Mouse (Mus musculus) urinary bladder, adult 2 months (tissue): ENCODE results near the gene Rgs14. TPM values are rescaled to one million over a fixed set of nuclear protein-coding genes. Genes with fewer than 3 reads are reported as not detected.
A peak's percentile ranks its signal among the peaks of the same experiment; 100 is the strongest.

Source experiments
- DNase-seq: peaks from one replicate; pipeline ENCODE4 v3.0.0; 2022; ENCODE audit warnings: low spot score
- polyA plus RNA-seq: library from polyadenylated mRNA; depleted of rRNA; stranded (reverse); fragments of >200 nt; gene quantifications from 2 replicates; pipeline ENCODE4 v1.2.3, GENCODE M21; 2012

Gene Rgs14
- polyA plus RNA-seq, 1 experiment: 2.7 TPM

- DNase-seq: peak; percentile 60
Observed at GRCm38 (mm10) chr13:55404853-55405782, 35.6 kb downstream of the Rgs14 start.

DNA sequence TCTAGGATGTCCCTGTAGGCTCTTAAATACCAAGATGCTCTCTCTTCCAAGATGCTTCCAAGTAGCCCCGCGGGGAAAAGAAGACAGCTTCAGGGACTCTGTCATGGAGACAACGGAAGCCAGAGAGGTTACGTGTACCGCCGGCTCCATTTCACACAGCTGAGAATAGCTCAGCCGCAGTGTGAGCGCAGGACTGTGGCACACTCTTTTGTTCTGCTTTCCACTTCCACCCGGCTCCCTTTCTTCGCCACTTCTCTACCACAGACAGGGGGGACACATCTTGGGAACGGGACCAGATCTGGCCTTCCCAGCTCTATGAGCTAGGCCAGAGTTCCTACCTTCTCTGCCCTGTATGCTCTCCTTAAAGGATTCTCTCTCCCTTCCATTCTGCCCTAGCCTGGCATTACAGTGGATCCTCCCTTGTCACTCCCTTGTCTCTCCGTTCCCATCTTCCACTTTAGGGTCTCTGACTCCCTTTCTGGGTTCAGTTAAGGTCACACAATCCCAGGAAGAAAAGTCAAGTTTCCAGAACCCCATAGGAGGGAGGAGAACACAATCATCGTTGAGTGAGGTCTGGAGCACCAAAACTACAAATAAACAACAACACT lies 36.4 kb downstream of the Rgs14 start:
- no peak for DNase-seq

DNA sequence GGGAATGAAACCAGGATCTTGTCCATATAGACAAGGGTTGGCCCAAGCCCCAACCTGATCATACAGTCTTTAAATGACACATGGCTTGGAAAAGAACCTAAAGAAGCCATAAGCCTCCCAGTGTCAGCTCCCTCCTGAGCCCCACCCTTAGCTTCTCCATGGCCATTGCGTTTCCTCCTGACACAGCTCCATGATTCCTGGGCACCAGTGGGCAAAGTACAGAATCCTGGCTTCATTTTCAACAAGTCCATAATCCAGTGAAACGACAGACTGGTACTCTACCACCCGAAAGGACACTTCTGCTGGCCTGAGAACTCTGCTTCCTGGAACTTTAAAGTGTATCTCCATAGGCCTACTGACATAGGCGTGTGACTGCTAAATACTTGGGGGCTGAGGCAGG lies 37.8 kb downstream of the Rgs14 start:
- DNase-seq: no peak

DNA sequence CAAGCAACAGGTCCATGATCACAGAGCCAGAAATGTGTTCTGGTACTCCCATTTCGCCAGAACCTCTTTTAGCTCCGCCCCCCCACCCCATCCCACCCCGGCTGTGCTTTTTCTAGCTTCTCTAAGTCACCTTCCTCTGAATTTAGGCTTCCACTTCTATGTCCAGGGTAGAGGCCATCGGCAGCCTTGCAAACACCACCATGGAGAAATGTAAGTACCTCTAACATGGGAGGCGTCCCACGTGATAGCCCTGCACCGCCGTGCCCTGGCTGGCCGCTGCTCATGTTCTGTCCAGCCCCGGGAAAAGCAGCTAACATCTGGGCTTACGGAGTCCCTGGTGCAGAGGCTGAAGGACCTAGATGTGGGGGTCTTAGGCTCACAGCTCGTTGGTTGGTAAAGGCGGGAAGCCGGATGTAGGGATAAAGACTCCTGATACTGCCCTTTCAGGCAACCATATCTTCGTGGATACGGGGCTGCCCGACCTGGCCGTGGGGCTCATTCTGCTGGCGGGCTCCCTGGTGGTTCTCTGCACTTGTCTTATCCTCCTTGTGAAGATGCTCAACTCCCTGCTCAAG lies 39.1 kb downstream of the Rgs14 start:
- DNase-seq: no peak

DNA sequence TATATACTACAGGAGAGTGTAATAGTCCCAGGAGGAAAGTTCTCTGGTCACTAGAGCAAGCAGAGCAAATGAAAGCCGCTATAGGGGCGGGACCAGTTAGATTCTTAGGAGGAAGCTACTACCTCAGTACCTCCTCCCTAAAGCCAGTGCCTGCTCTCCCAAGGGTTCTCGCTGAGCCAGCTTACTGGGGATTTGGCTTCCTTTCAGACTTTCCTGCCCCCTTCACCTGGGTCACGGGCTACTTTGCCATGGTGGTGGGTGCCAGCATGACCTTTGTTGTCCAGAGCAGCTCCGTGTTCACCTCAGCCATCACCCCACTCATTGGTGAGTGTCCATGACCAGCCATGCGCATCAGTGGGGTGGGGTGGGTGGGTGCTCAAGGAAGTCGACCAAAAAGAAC lies 42.3 kb downstream of the Rgs14 start:
- DNase-seq: no peak

- DNase-seq: no peak
Observed at GRCm38 (mm10) chr13:55412643-55413307, 43.2 kb downstream of the Rgs14 start.

DNA sequence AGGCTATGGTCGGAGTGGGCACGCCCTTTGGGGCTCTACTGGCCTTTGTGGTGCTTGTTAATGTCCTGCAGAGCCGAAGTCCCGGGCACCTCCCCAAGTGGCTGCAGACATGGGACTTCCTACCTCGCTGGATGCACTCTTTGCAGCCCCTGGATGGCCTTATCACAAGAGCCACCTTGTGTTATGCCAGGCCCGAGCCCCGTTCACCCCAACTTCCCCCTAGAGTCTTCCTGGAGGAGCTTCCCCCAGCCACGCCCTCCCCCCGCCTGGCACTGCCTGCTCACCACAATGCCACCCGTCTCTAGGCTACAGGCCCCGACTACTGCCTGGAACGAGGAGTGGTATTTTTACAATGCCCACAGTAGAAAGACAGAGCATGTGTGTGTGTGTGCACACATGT lies 43.8 kb downstream of the Rgs14 start:
- DNase-seq: no peak

DNA sequence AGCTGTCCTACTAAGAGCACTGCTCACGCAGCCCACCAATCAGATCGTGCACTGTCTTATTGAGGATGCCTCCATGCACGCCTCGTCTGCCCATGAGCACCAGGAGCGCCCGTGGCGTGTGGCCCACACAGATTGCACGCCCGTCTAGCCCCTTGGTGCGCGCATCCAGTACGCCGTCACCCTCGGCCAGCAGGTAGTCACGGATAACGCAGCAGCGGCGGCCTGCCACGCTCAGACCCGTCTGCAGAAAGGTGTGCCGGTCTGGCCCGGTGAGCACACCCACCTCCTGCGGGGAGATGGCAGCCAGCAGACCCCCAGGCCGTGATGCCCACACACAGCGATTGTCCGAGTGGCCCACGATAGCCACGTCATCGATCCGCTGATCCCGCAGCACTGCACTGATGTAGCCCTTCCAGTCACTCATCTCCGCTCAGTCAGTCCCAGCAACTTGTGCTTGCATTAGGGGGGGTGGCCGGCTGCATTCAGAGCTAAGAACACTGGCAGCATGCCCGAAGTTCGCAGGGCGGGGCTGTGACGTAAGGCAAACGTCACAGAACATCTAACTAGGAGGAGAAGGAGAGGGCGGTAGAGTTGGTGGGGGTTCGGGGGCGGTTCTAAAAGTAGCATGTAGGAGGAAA lies 45.3 kb downstream of the Rgs14 start, which contains the start of gene Pfn3:
TSS of gene Pfn3 (minus strand) at position 490 of the 638 bp plus-strand sequence.
- no peak for DNase-seq

GRCm38 (mm10) chr13:55418004-55418403 lies 48.5 kb downstream of the Rgs14 start:
- DNase-seq: peak; percentile 73

DNA sequence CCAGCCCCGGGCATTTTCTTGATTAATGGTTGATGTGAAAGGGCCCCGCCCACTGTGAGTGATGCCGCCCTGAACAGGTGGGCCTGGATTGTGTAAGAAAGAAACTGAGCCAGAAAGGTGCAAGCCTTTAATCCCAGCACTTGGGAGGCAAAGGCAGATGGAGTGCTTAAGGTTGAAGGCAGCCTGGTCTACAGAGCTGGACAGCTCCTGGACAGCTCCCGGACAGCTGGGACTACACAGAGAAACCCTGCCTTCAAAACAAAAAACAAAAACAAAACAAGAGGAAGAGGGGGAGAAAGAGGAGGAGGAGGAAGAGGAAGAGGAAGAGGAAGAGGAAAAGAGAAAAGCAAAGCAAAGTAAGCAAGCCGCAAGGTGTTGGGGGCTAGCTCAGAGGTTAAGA lies 49.6 kb downstream of the Rgs14 start:
- no peak for DNase-seq

- DNase-seq: no peak
Observed at GRCm38 (mm10) chr13:55420018-55420932, 50.7 kb downstream of the Rgs14 start.

DNA sequence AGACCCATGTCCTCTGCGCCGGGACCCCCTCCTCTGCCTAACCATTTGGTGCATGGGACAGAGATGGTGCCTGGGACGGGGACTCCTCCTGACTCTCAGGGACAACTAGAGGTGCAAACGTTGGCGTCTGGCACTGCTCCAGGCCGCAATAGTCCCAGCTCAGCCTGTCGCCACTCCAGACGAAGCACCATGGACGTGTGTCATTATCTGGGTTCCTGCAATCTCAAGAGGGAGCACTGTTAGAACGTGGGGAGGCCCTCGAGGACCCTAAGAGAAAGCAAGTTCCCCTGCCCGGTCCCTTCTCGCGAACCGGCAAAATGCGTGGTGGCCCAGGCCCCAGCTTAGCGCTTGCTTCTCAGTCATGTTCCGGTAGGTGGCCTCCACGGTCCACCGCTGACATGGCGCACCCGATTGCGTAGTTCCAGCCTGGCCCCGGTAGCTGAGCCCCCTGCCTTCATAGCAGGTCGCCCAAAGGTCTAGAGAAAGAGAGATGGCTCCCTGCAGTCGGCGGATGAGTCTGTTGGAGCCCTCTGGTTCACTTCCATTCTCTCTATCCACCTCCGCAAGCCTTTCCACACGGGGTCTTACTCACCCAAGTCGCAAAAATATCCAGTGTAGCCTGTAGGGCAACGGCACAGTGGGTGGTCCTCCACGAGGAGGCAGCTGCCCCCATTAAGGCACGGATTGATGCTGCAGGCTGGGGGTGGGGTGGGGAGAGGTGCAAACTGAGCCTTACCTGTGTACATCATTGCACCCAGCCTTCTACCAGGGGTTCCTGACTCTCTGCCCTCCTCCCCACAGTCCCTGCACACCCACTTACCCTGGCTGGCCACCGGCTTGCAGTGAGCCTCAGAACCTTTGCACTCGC lies 51.6 kb downstream of the Rgs14 start:
- no peak for DNase-seq

GRCm38 (mm10) chr13:55426613-55427012 lies 57.1 kb downstream of the Rgs14 start, which contains the start of gene F12:
TSS of gene F12 (minus strand) at chr13:55426793.
- no peak for DNase-seq

DNA sequence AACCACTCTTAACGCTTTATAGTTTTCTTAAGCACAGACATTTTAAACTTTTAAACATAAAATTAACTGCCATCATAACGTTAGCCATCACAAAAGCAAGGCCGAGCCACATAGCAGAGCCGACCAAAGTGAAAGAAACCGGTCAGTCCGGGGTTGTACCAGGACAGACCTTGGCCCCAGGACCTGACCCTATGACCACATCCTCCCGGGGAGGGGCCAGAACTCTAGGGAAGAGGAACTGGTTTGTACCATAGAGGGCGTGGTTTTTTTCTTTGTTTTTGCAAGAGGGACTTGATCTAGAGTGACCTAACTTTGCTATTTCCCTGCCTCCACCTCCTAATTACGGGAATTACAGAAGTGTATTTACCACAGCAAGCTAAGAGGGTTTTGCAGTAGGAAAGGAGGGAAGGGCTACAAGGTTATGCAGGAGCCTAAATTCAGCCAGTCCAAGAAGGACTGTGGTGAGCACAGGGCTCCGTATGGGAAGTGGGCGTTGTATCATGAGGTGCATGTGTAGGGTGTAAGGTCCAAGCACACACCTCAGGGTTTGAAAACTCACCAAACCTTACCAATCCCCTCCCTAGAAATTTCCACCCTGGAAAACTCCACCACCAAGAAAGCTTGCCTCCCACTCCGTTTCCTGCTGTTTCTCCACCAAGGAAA lies 59.8 kb downstream of the Rgs14 start:
- DNase-seq: no peak

GRCm38 (mm10) chr13:55430566-55430965 lies 61.0 kb downstream of the Rgs14 start:
- no peak for DNase-seq

GRCm38 (mm10) chr13:55431889-55432685 lies 62.6 kb downstream of the Rgs14 start:
- no peak for DNase-seq
